Comparison of ENCODE assay signal across 29 mouse cellular contexts in genomic region chr4:36890365-36890764, GRCm38 (mm10).
"Had no signal": no experiment of that assay in that cellular context is flagged by ENCODE, and none has a peak within 500 bp of the region (broad histone marks: within the 10 kb centered on the region; RNA-seq: fewer than 3 reads in every experiment).

No protein-coding gene starts in this region.

- ATAC-seq: forebrain, embryonic 13.5 days; forebrain, embryonic 14.5 days; forebrain, embryonic 15.5 days; forebrain, embryonic 16.5 days; forebrain, postnatal 0 days had no signal

- H3K9me3 ChIP-seq: embryonic facial prominence, embryonic 10.5 days; embryonic facial prominence, embryonic 12.5 days; embryonic facial prominence, embryonic 13.5 days; embryonic facial prominence, embryonic 15.5 days; forebrain, embryonic 10.5 days; forebrain, embryonic 12.5 days; forebrain, embryonic 13.5 days; forebrain, embryonic 15.5 days had no signal

- H3K4me1 ChIP-seq: embryonic facial prominence, embryonic 10.5 days; embryonic facial prominence, embryonic 12.5 days; embryonic facial prominence, embryonic 13.5 days; embryonic facial prominence, embryonic 15.5 days; forebrain, embryonic 10.5 days; forebrain, embryonic 12.5 days; forebrain, embryonic 13.5 days; forebrain, embryonic 15.5 days had no signal

- H3K4me3 ChIP-seq: embryonic facial prominence, embryonic 10.5 days; embryonic facial prominence, embryonic 12.5 days; embryonic facial prominence, embryonic 13.5 days; embryonic facial prominence, embryonic 15.5 days; erythroblast, embryonic 14.5 days; forebrain, embryonic 10.5 days; forebrain, embryonic 12.5 days; forebrain, embryonic 13.5 days; forebrain, embryonic 15.5 days; gastrocnemius, adult 2 months; heart, adult 2 months had no signal

- H3K4me2 ChIP-seq: embryonic facial prominence, embryonic 12.5 days; embryonic facial prominence, embryonic 13.5 days; embryonic facial prominence, embryonic 15.5 days; forebrain, embryonic 12.5 days; forebrain, embryonic 13.5 days; forebrain, embryonic 15.5 days had no signal

- H3K27ac ChIP-seq: embryonic facial prominence, embryonic 10.5 days; embryonic facial prominence, embryonic 12.5 days; embryonic facial prominence, embryonic 13.5 days; embryonic facial prominence, embryonic 15.5 days; forebrain, embryonic 10.5 days; forebrain, embryonic 12.5 days; forebrain, embryonic 13.5 days; forebrain, embryonic 15.5 days; gastrocnemius, adult 2 months; heart, adult 2 months had no signal

- DNase-seq: cerebellum, adult 2 months; cerebellum, adult 8-10 months; cerebellum, adult 9-10 months; cerebellum, adult 9-11 months; cerebellum, postnatal 10 days; cerebellum, postnatal 14 days; cerebellum, postnatal 25 days; cerebellum, postnatal 36 days; embryo, embryonic 11 days; forebrain, postnatal 0 days; gastrocnemius, adult 2 months; gastrocnemius, postnatal 10 days; gastrocnemius, postnatal 14 days; gastrocnemius, postnatal 25 days; gastrocnemius, postnatal 36 days; heart, adult 11 months; heart, adult 18-20 months; heart, adult 2 months had no signal

- H3K36me3 ChIP-seq: embryonic facial prominence, embryonic 10.5 days; embryonic facial prominence, embryonic 12.5 days; embryonic facial prominence, embryonic 13.5 days; embryonic facial prominence, embryonic 15.5 days; forebrain, embryonic 10.5 days; forebrain, embryonic 12.5 days; forebrain, embryonic 15.5 days had no signal

- H3K9ac ChIP-seq: embryonic facial prominence, embryonic 12.5 days; embryonic facial prominence, embryonic 13.5 days; embryonic facial prominence, embryonic 15.5 days; forebrain, embryonic 12.5 days; forebrain, embryonic 13.5 days; forebrain, embryonic 15.5 days; forebrain, postnatal 0 days had no signal

- H3K27me3 ChIP-seq: embryonic facial prominence, embryonic 12.5 days; embryonic facial prominence, embryonic 13.5 days; embryonic facial prominence, embryonic 15.5 days; forebrain, embryonic 12.5 days; forebrain, embryonic 13.5 days; forebrain, embryonic 15.5 days had no signal
